Mouse (Mus musculus): Measurements from ENCODE around the gene Neurl4. TPM values are rescaled to one million over a fixed set of nuclear protein-coding genes. Genes with fewer than 3 reads are reported as not detected.

Neurl4 gene
- polyA plus RNA-seq, 1 experiment from 2014 or later: 12.5 TPM

- H3K27me3 ChIP-seq (ENCODE audit: insufficient read depth, low read length): peaks cover 28% of the 10 kb centered on the region
- no peak overlapping the region for H3K4me3 ChIP-seq (ENCODE audit: low read depth, low read length)
- H3K4me1 ChIP-seq (ENCODE audit: insufficient read depth): peaks cover 6% of the 10 kb centered on the region; the same call in 1 of the 2 replicates
- no peak overlapping the region for H3K4me2 ChIP-seq
- 73% methylated on average over 5 of the region's 5 CpGs for WGBS
- H3K9ac ChIP-seq: no peak overlapping the region
- peaks cover 9% of the 10 kb centered on the region; the same call in 1 of the 2 replicates for H3K36me3 ChIP-seq (ENCODE audit: insufficient read depth)
- no peaks in the 10 kb centered on the region for H3K9me3 ChIP-seq (ENCODE audit: low read depth, low read length)
- no peak overlapping the region for H3K27ac ChIP-seq (ENCODE audit: low read depth)
- ATAC-seq (ENCODE audit: insufficient read depth) (no peak), DNase-seq (no peak)
- TF ChIP-seq CTCF (IDR thresholded peaks at IDR 0.05; ENCODE audit: low read depth): no peak
Measured at GRCm38 (mm10) chr11:69937834-69938233, 37.0 kb downstream of the Neurl4 start.

- Histone ChIP-seq H3K36me3 (ENCODE audit: insufficient read depth) (peaks cover 12% of the 10 kb centered on the region; the same call in 1 of the 2 replicates), H3K27me3 (ENCODE audit: insufficient read depth, low read length) (peaks cover 28% of the 10 kb centered on the region), H3K4me1 (ENCODE audit: insufficient read depth) (peaks cover 6% of the 10 kb centered on the region; the same call in 1 of the 2 replicates), H3K9ac (no peak overlapping the region), H3K27ac (ENCODE audit: low read depth) (no peak overlapping the region), H3K4me2 (no peak overlapping the region), H3K9me3 (ENCODE audit: low read depth, low read length) (no peaks in the 10 kb centered on the region), H3K4me3 (ENCODE audit: low read depth, low read length) (no peak overlapping the region)
- DNase-seq (no peak), ATAC-seq (ENCODE audit: insufficient read depth) (no peak)
- 26% methylated on average over 9 of the region's 9 CpGs for WGBS
- TF ChIP-seq CTCF (IDR thresholded peaks at IDR 0.05; ENCODE audit: low read depth): no peak
Measured at GRCm38 (mm10) chr11:69938401-69938979, 37.6 kb downstream of the Neurl4 start.

DNA sequence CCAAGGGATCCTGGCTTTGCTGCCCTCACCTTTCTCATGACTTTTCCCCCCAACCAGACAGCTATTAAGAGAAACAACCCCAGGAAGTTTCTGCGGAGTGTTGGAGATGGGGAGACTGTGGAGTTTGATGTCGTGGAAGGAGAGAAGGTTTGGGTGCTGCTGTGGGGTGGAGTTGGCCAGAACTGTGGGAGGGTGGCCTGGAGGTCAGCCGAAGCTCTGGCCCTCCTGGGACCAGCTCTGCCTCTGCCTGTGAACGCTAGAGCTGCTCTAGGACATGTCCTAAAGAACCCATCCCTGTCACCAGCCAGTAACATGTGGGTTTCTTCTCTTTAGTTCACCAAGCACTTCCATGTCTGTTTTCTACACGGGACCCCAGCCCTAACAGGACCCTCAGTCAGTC lies 38.3 kb downstream of the Neurl4 start:
- H3K36me3 ChIP-seq (ENCODE audit: insufficient read depth): peaks cover 17% of the 10 kb centered on the region; the same call in 1 of the 2 replicates
- no peaks in the 10 kb centered on the region for H3K9me3 ChIP-seq (ENCODE audit: low read depth, low read length)
- H3K9ac ChIP-seq: no peak overlapping the region
- no peak overlapping the region for H3K4me2 ChIP-seq
- ATAC-seq (ENCODE audit: insufficient read depth) (no peak), DNase-seq (no peak)
- peaks cover 28% of the 10 kb centered on the region for H3K27me3 ChIP-seq (ENCODE audit: insufficient read depth, low read length)
- no peak overlapping the region for H3K4me3 ChIP-seq (ENCODE audit: low read depth, low read length)
- peaks cover 6% of the 10 kb centered on the region; the same call in 1 of the 2 replicates for H3K4me1 ChIP-seq (ENCODE audit: insufficient read depth)
- 59% methylated on average over 5 of the region's 5 CpGs for WGBS
- no peak for TF ChIP-seq CTCF (IDR thresholded peaks at IDR 0.05; ENCODE audit: low read depth)
- no peak overlapping the region for H3K27ac ChIP-seq (ENCODE audit: low read depth)

- no peak overlapping the region for H3K9ac ChIP-seq
- H3K4me1 ChIP-seq (ENCODE audit: insufficient read depth): peaks cover 6% of the 10 kb centered on the region; the same call in 1 of the 2 replicates
- ATAC-seq (ENCODE audit: insufficient read depth): no peak
- no peak for DNase-seq
- WGBS: 88% methylated on average over 17 of the region's 17 CpGs
- H3K4me3 ChIP-seq (ENCODE audit: low read depth, low read length): no peak overlapping the region
- TF ChIP-seq CTCF (IDR thresholded peaks at IDR 0.05; ENCODE audit: low read depth): no peak
- peaks cover 23% of the 10 kb centered on the region; the same call in 1 of the 2 replicates for H3K36me3 ChIP-seq (ENCODE audit: insufficient read depth)
- H3K27ac ChIP-seq (ENCODE audit: low read depth): no peak overlapping the region
- no peak overlapping the region for H3K4me2 ChIP-seq
- H3K27me3 ChIP-seq (ENCODE audit: insufficient read depth, low read length): peaks cover 26% of the 10 kb centered on the region
- H3K9me3 ChIP-seq (ENCODE audit: low read depth, low read length): no peaks in the 10 kb centered on the region
Measured at GRCm38 (mm10) chr11:69939731-69940130, 38.9 kb downstream of the Neurl4 start.

- H3K27ac ChIP-seq (ENCODE audit: low read depth): no peak overlapping the region
- H3K36me3 ChIP-seq (ENCODE audit: insufficient read depth): peaks cover 34% of the 10 kb centered on the region; the same call in 1 of the 2 replicates
- 56% methylated on average over 4 of the region's 4 CpGs for WGBS
- TF ChIP-seq CTCF (IDR thresholded peaks at IDR 0.05; ENCODE audit: low read depth): no peak
- H3K9ac ChIP-seq: no peak overlapping the region
- H3K27me3 ChIP-seq (ENCODE audit: insufficient read depth, low read length): peaks cover 14% of the 10 kb centered on the region
- no peak for ATAC-seq (ENCODE audit: insufficient read depth)
- no peak overlapping the region for H3K4me2 ChIP-seq
- H3K9me3 ChIP-seq (ENCODE audit: low read depth, low read length): no peaks in the 10 kb centered on the region
- H3K4me3 ChIP-seq (ENCODE audit: low read depth, low read length): no peak overlapping the region
- DNase-seq: no peak
- peaks cover 10% of the 10 kb centered on the region; the same call in 1 of the 2 replicates for H3K4me1 ChIP-seq (ENCODE audit: insufficient read depth)
Measured at GRCm38 (mm10) chr11:69940962-69941361, 40.1 kb downstream of the Neurl4 start.

DNA sequence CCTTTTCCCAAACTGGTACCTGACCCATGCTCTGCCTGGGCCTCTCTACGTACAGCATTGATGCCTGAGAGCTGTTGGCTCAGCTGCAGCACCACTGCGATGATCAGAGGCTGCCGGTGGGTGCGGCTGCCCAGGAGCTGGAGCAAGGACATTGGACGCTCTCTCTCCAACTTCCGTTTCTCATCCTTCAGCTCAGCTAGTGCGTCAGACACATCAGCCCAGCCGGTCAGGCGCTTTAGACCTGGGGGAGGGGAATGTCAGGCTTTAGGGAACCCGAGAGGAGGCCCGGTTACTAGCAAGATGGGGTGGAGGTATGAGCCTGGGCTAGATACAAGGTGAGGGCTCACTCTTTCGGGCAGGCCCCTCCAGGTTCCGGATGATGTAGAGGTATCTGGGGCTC lies 44.3 kb downstream of the Neurl4 start:
- Histone ChIP-seq H3K4me2 (0 out of 2 replicates have a peak overlapping the region, but pooled peaks have one; percentile 20), H3K9ac (no peak overlapping the region)
- TF ChIP-seq CTCF (IDR thresholded peaks at IDR 0.05; ENCODE audit: low read depth): no peak

More for the DNA sequence above, 44.3 kb downstream of the Neurl4 start:
- Histone ChIP-seq H3K4me3 (ENCODE audit: low read depth, low read length) (no peak overlapping the region), H3K27me3 (ENCODE audit: insufficient read depth, low read length) (no peaks in the 10 kb centered on the region), H3K9me3 (ENCODE audit: low read depth, low read length) (no peaks in the 10 kb centered on the region), H3K27ac (ENCODE audit: low read depth) (no peak overlapping the region), H3K36me3 (ENCODE audit: insufficient read depth) (peaks cover 34% of the 10 kb centered on the region; the same call in 1 of the 2 replicates), H3K4me1 (ENCODE audit: insufficient read depth) (peaks cover 13% of the 10 kb centered on the region; the same call in 1 of the 2 replicates)
- 62% methylated on average over 13 of the region's 13 CpGs for WGBS
- no peak for DNase-seq
- no peak for ATAC-seq (ENCODE audit: insufficient read depth)

Measured in lung, embryonic 14.5 days (tissue).